Mouse (Mus musculus) liver, adult 2 months (tissue): Measurements from ENCODE around the gene Pnrc2.

Source experiments
- CTCF ChIP-seq: fragments of 200-500 bp; IDR thresholded peaks from 2 replicates; pipeline ENCODE4 v1.5.1; 2011; ENCODE audit warnings: low read depth, low read length, control low read depth
- POLR2A ChIP-seq: fragments of 200-500 bp; IDR thresholded peaks from 2 replicates; pipeline ENCODE4 v1.6.1; 2011; ENCODE audit warnings: low read length, control low read depth; ENCODE audit not compliant: insufficient read depth; ENCODE audit errors: extremely low read depth

DNA sequence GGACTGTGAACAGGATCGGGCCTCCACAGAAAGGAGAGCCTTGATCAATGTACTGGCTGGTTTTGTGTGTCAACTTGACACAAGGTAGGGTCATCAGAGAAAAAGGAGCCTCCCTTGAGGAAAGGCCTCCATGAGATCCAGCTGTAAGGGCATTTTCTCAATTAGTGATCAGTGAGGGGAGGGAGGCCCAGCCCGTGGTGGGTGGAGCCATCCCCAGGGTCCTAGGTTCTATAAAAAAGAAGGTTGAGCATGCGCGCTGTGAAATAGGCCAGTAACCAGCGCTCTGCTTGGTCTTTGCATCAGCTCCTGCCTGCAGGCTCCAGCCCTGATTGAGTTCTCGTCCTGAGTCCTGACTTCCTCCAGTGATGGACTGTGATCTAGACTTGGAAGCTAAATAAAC, 10.9 kb upstream of the Pnrc2 start:
- TF ChIP-seq CTCF (no peak), POLR2A (no peak)
